In genomic region chr12:36156101-36156636, GRCm38 (mm10) we compare ENCODE assay signal across 8 mouse cellular contexts. TPM values are rescaled to one million over a fixed set of nuclear protein-coding genes. Genes with fewer than 3 reads are reported as not detected.
A peak's percentile ranks its signal among the peaks of the same experiment; 100 is the strongest.
DNase-seq lines count a peak whose midpoint lies in the region; ATAC-seq and TF ChIP-seq lines count a peak whose summit lies in the region.

No protein-coding gene starts in this region.

- intact Hi-C loops in gastrocnemius, postnatal 14 days (cut with DNase I; ENCODE audit: low total_unique reads), result no loop called here

- no peaks in the 10 kb centered on the region for H3K9me3 ChIP-seq in limb, embryonic 10.5 days (replicated peaks)
- no peaks in the 10 kb centered on the region for H3K9me3 ChIP-seq in neural tube, embryonic 13.5 days

- no peaks in the 10 kb centered on the region for H3K27me3 ChIP-seq in thymus, adult 2 months (ENCODE audit: control insufficient read depth, insufficient read depth, low read length)
- no peaks in the 10 kb centered on the region for H3K27me3 ChIP-seq in limb, embryonic 10.5 days (ENCODE audit: low read depth, poor library complexity, severe bottlenecking)
- H3K27me3 ChIP-seq in neural tube, embryonic 13.5 days, result no peaks in the 10 kb centered on the region

- TF ChIP-seq CTCF in thymus, adult 2 months (IDR thresholded peaks at IDR 0.05; ENCODE audit: borderline replicate concordance, control insufficient read depth, extremely low read depth, insufficient read depth, low read length, poor library complexity), result no peak

- peak overlapping the region; percentile 95 for H3K9ac ChIP-seq in neural tube, embryonic 13.5 days

- no peaks in the 10 kb centered on the region for H3K36me3 ChIP-seq in thymus, adult 2 months (ENCODE audit: control insufficient read depth, insufficient read depth, low read length)
- H3K36me3 ChIP-seq in limb, embryonic 10.5 days, result peaks cover 10% of the 10 kb centered on the region; the same call in 1 of the 2 replicates
- no peaks in the 10 kb centered on the region for H3K36me3 ChIP-seq in neural tube, embryonic 13.5 days

- DNase-seq in gastrocnemius, postnatal 25 days, result peak; percentile 7
- DNase-seq in gastrocnemius, postnatal 14 days, result no peak
- no peak for DNase-seq in thymus, adult 2 months
- no peak for DNase-seq in thymus, postnatal 36 days
- no peak for DNase-seq in limb, embryonic 10.5 days (ENCODE audit: low spot score)
- DNase-seq in Muller cell, postnatal 12 days (ENCODE audit: inconsistent ontology term), result no peak
- no peak for DNase-seq in spleen, postnatal 4 days (ENCODE audit: low spot score in 2 of 2)

- H3K4me1 ChIP-seq in thymus, adult 2 months (replicated peaks; ENCODE audit: control insufficient read depth, insufficient read depth, low read length), result peaks cover 10% of the 10 kb centered on the region
- H3K4me1 ChIP-seq in limb, embryonic 10.5 days, result peaks cover 23% of the 10 kb centered on the region
- H3K4me1 ChIP-seq in neural tube, embryonic 13.5 days (replicated peaks), result peaks cover 42% of the 10 kb centered on the region

- TF ChIP-seq POLR2A in thymus, adult 2 months (IDR thresholded peaks at IDR 0.05; ENCODE audit: control insufficient read depth, extremely low read depth, insufficient read depth, low read length, poor library complexity), result no peak

- H3K4me3 ChIP-seq in thymus, adult 2 months (ENCODE audit: control insufficient read depth, insufficient read depth, low read length), result peak overlapping the region; percentile 92
- peak overlapping the region; percentile 85 for H3K4me3 ChIP-seq in limb, embryonic 10.5 days
- H3K4me3 ChIP-seq in neural tube, embryonic 13.5 days, result peak overlapping the region; percentile 95

- under 1% methylated on average over 33 of the region's 33 CpGs for WGBS in thymus, adult 2 months
- under 1% methylated on average over 33 of the region's 33 CpGs for WGBS in limb, embryonic 10.5 days
- WGBS in neural tube, embryonic 13.5 days, result under 1% methylated on average over 33 of the region's 33 CpGs

- H3K4me2 ChIP-seq in neural tube, embryonic 13.5 days, result peak overlapping the region; percentile 82

- peak; percentile 70 for ATAC-seq in neural tube, embryonic 13.5 days (ENCODE audit: low read depth)

- H3K27ac ChIP-seq in thymus, adult 2 months (ENCODE audit: control insufficient read depth, insufficient read depth, low read length), result peak overlapping the region; percentile 17
- peak overlapping the region; percentile 97 for H3K27ac ChIP-seq in limb, embryonic 10.5 days
- H3K27ac ChIP-seq in neural tube, embryonic 13.5 days (replicated peaks), result peak overlapping the region; percentile 94

RNA-seq across cellular contexts. Expression of gene Ankmy2, which starts 0.7 kb away (rescaled TPM):
- 1 to 10 TPM; 6.3 to 6.4 TPM for total RNA-seq in gastrocnemius, postnatal 25 days (2021)
- 10 to 100 TPM; 10.0 to 11.0 TPM for total RNA-seq in gastrocnemius, postnatal 14 days (2021)
- polyA plus RNA-seq in thymus, adult 2 months (2012; rRNA removed), result 7.4 and 7.6 TPM in 2 replicates
- polyA plus RNA-seq in limb, embryonic 10.5 days (2016; fragmentation: Nextera tagmentation; extraction: Ambion mirVana), result 17.3 and 20.1 TPM in 2 replicates
- polyA plus RNA-seq in neural tube, embryonic 13.5 days (2015; fragmentation: Nextera tagmentation; extraction: Ambion mirVana), result 58.3 and 62.6 TPM in 2 replicates

RNA-seq across cellular contexts. Expression of gene Bzw2, which starts 1.7 kb away (rescaled TPM):
- 100 to 1,000 TPM in 1 of 2 experiments, 10 to 100 TPM in 1; 83.3 to 127 TPM for total RNA-seq in gastrocnemius, postnatal 25 days (2021)
- total RNA-seq in gastrocnemius, postnatal 14 days (2021), result 100 to 1,000 TPM; 118 to 136 TPM
- polyA plus RNA-seq in thymus, adult 2 months (2012; rRNA removed), result 34.0 and 36.7 TPM in 2 replicates
- polyA plus RNA-seq in limb, embryonic 10.5 days (2016; fragmentation: Nextera tagmentation; extraction: Ambion mirVana), result 293 and 316 TPM in 2 replicates
- 389 and 400 TPM in 2 replicates for polyA plus RNA-seq in neural tube, embryonic 13.5 days (2015; fragmentation: Nextera tagmentation; extraction: Ambion mirVana)

Comparison
In these comparisons a context has a peak if more than half of its experiments do, and no peak if none do; other contexts are left out.
1. H3K27ac ChIP-seq: peak in every context shown above with its lines; median percentile 97 in limb, embryonic 10.5 days; 94 in neural tube, embryonic 13.5 days; 17 in thymus, adult 2 months.